Mouse (Mus musculus) limb, embryonic 15.5 days (tissue): Measurements from ENCODE around the gene Slc50a1. TPM values are rescaled to one million over a fixed set of nuclear protein-coding genes. Genes with fewer than 3 reads are reported as not detected.

ENCODE experiments used
- ATAC-seq: fragments of 200-750 bp; cut with Nextera tagmentation; 2 replicates; pipeline ENCODE4 v1.8.0; 2017; ENCODE audit warnings: low read depth, moderate TSS enrichment; ENCODE audit not compliant: insufficient number of reproducible peaks, low FRiP score, low TSS enrichment
- H3K27ac ChIP-seq: fragments of 300-500 bp; sonication (generic); 2 replicates; pipeline ENCODE4 v1.5.1; 2015; ENCODE audit warnings: moderate library complexity, mild to moderate bottlenecking, inconsistent platforms
- H3K27me3 ChIP-seq: fragments of 300-500 bp; sonication (generic); 2 replicates; pipeline ENCODE4 v1.6.1; 2015; ENCODE audit warnings: inconsistent platforms
- H3K36me3 ChIP-seq: fragments of 300-500 bp; sonication (generic); 2 replicates; pipeline ENCODE4 v1.6.1; 2015; ENCODE audit warnings: inconsistent platforms
- H3K4me1 ChIP-seq: fragments of 300-500 bp; sonication (generic); 2 replicates; pipeline ENCODE4 v1.6.1; 2015; ENCODE audit warnings: inconsistent platforms
- H3K4me2 ChIP-seq: fragments of 300-500 bp; sonication (generic); 2 replicates; pipeline ENCODE4 v1.6.1; 2015; ENCODE audit warnings: mild to moderate bottlenecking, inconsistent platforms
- H3K4me3 ChIP-seq: fragments of 300-500 bp; sonication (generic); 2 replicates; pipeline ENCODE4 v1.5.1; 2015; ENCODE audit warnings: mild to moderate bottlenecking, inconsistent platforms
- H3K9ac ChIP-seq: fragments of 300-500 bp; sonication (generic); 2 replicates; pipeline ENCODE4 v1.6.1; 2015; ENCODE audit warnings: inconsistent platforms
- H3K9me3 ChIP-seq: fragments of 300-500 bp; sonication (generic); 2 replicates; pipeline ENCODE4 v1.6.1; 2016; ENCODE audit warnings: inconsistent platforms
- WGBS: fragments of 180-500 bp; shearing (Covaris S2); methylation state at CpG from one replicate; pipeline ENCODE4 v1.1.7; 2015; 5-methylcytosine and 5-hydroxymethylcytosine counted together
- polyA plus RNA-seq: library from polyadenylated mRNA; unstranded; fragments of >200 nt; fragmentation: Nextera tagmentation; extraction: Ambion mirVana; gene quantifications from 2 replicates; pipeline ENCODE4 v1.2.1, GENCODE M21; 2015

Slc50a1 gene
- polyA plus RNA-seq, 1 experiment from 2014 or later = 92.8 TPM

GRCm38 (mm10) chr3:89242331-89242895 is 28.0 kb downstream of the Slc50a1 start:
- Histone ChIP-seq H3K36me3 (peaks cover 35% of the 10 kb centered on the region), H3K4me1 (peaks cover 34% of the 10 kb centered on the region), H3K4me2 (no peak overlapping the region), H3K27me3 (no peaks in the 10 kb centered on the region), H3K9ac (no peak overlapping the region), H3K4me3 (no peak overlapping the region), H3K9me3 (no peaks in the 10 kb centered on the region), H3K27ac (no peak overlapping the region)
- ATAC-seq = no peak
- 71% methylated on average over 9 of the region's 9 CpGs for WGBS

- Histone ChIP-seq H3K9ac (no peak overlapping the region), H3K4me2 (no peak overlapping the region), H3K27ac (no peak overlapping the region), H3K4me3 (no peak overlapping the region), H3K4me1 (peaks cover 6% of the 10 kb centered on the region), H3K9me3 (no peaks in the 10 kb centered on the region), H3K36me3 (peaks cover 59% of the 10 kb centered on the region), H3K27me3 (no peaks in the 10 kb centered on the region)
- 61% methylated on average over 12 of the region's 12 CpGs for WGBS
- no peak; the same call in 1 of the 2 replicates for ATAC-seq
Observed at GRCm38 (mm10) chr3:89238494-89238893, 31.9 kb downstream of the Slc50a1 start.

- Histone ChIP-seq H3K27ac (no peak overlapping the region), H3K9ac (no peak overlapping the region), H3K36me3 (peaks cover 59% of the 10 kb centered on the region), H3K9me3 (no peaks in the 10 kb centered on the region), H3K27me3 (no peaks in the 10 kb centered on the region), H3K4me2 (no peak overlapping the region), H3K4me3 (no peak overlapping the region), H3K4me1 (peaks cover 3% of the 10 kb centered on the region; the same call in 1 of the 2 replicates)
- 93% methylated on average over 21 of the region's 21 CpGs for WGBS
- ATAC-seq = no peak
Observed at GRCm38 (mm10) chr3:89237682-89238081, 32.7 kb downstream of the Slc50a1 start.

GRCm38 (mm10) chr3:89236516-89236915 is 33.9 kb downstream of the Slc50a1 start:
- Histone ChIP-seq H3K9ac (no peak overlapping the region), H3K4me1 (peaks cover 3% of the 10 kb centered on the region; the same call in 1 of the 2 replicates), H3K4me3 (no peak overlapping the region), H3K4me2 (no peak overlapping the region), H3K36me3 (peaks cover 52% of the 10 kb centered on the region), H3K27me3 (no peaks in the 10 kb centered on the region), H3K27ac (no peak overlapping the region), H3K9me3 (no peaks in the 10 kb centered on the region)
- no peak for ATAC-seq
- 91% methylated on average over 10 of the region's 10 CpGs for WGBS

- H3K4me3 ChIP-seq = no peak overlapping the region
- 74% methylated on average over 14 of the region's 14 CpGs for WGBS
- H3K4me1 ChIP-seq = peaks cover 7% of the 10 kb centered on the region
- H3K9ac ChIP-seq = no peak overlapping the region
- H3K36me3 ChIP-seq = peaks cover 35% of the 10 kb centered on the region
- no peak overlapping the region for H3K4me2 ChIP-seq
- H3K27me3 ChIP-seq = no peaks in the 10 kb centered on the region
- no peak overlapping the region for H3K27ac ChIP-seq
- H3K9me3 ChIP-seq = no peaks in the 10 kb centered on the region
- ATAC-seq = no peak
Observed at GRCm38 (mm10) chr3:89233562-89234110, 36.7 kb downstream of the Slc50a1 start.

- Histone ChIP-seq H3K9me3 (no peaks in the 10 kb centered on the region), H3K27me3 (no peaks in the 10 kb centered on the region), H3K9ac (no peak overlapping the region), H3K4me3 (no peak overlapping the region), H3K27ac (no peak overlapping the region), H3K4me2 (no peak overlapping the region), H3K4me1 (peaks cover 14% of the 10 kb centered on the region), H3K36me3 (peaks cover 26% of the 10 kb centered on the region)
- 61% methylated on average over 5 of the region's 6 CpGs for WGBS
- ATAC-seq = no peak
Observed at GRCm38 (mm10) chr3:89232614-89233013, 37.8 kb downstream of the Slc50a1 start.

- Histone ChIP-seq H3K36me3 (peaks cover 21% of the 10 kb centered on the region), H3K4me1 (peaks cover 22% of the 10 kb centered on the region), H3K4me3 (no peak overlapping the region), H3K9me3 (no peaks in the 10 kb centered on the region), H3K4me2 (no peak overlapping the region), H3K27ac (no peak overlapping the region), H3K27me3 (no peaks in the 10 kb centered on the region), H3K9ac (no peak overlapping the region)
- ATAC-seq = no peak
- 70% methylated on average over 16 of the region's 16 CpGs for WGBS
Observed at GRCm38 (mm10) chr3:89231772-89232275, 38.5 kb downstream of the Slc50a1 start.

GRCm38 (mm10) chr3:89231345-89231744 is 39.0 kb downstream of the Slc50a1 start:
- Histone ChIP-seq H3K27ac (no peak overlapping the region), H3K4me3 (no peak overlapping the region), H3K36me3 (peaks cover 17% of the 10 kb centered on the region), H3K27me3 (no peaks in the 10 kb centered on the region), H3K4me1 (peaks cover 27% of the 10 kb centered on the region), H3K9ac (no peak overlapping the region), H3K4me2 (no peak overlapping the region), H3K9me3 (no peaks in the 10 kb centered on the region)
- no peak for ATAC-seq
- WGBS = 62% methylated on average over 7 of the region's 7 CpGs

GRCm38 (mm10) chr3:89230561-89230960 is 39.8 kb downstream of the Slc50a1 start:
- no peak overlapping the region for H3K9ac ChIP-seq
- H3K36me3 ChIP-seq = peaks cover 16% of the 10 kb centered on the region
- no peak overlapping the region for H3K4me2 ChIP-seq
- no peaks in the 10 kb centered on the region for H3K27me3 ChIP-seq
- H3K27ac ChIP-seq = no peak overlapping the region
- H3K4me1 ChIP-seq = peaks cover 35% of the 10 kb centered on the region
- 88% methylated on average over 2 of the region's 2 CpGs for WGBS
- H3K4me3 ChIP-seq = no peak overlapping the region
- no peak for ATAC-seq
- no peaks in the 10 kb centered on the region for H3K9me3 ChIP-seq

- H3K27ac ChIP-seq = no peak overlapping the region
- H3K9ac ChIP-seq = no peak overlapping the region
- WGBS = 59% methylated on average over 4 of the region's 4 CpGs
Observed at GRCm38 (mm10) chr3:89229276-89229675, 41.1 kb downstream of the Slc50a1 start.

GRCm38 (mm10) chr3:89228836-89229235 is 41.5 kb downstream of the Slc50a1 start, which contains the start of gene Muc1:
TSS of gene Muc1 (plus strand) at chr3:89229057.
- ATAC-seq = no peak
- Histone ChIP-seq H3K27me3 (no peaks in the 10 kb centered on the region), H3K4me3 (peak within 1 kb of the TSS; percentile 43), H3K4me1 (peaks cover 33% of the 10 kb centered on the region), H3K4me2 (peak within 1 kb of the TSS; percentile 64), H3K9ac (no peak within 1 kb of the TSS), H3K9me3 (no peaks in the 10 kb centered on the region), H3K36me3 (peaks cover 18% of the 10 kb centered on the region), H3K27ac (peak within 1 kb of the TSS; percentile 78)
- WGBS = 35% methylated on average over 10 of the region's 10 CpGs

More at GRCm38 (mm10) chr3:89229276-89229675, 41.1 kb downstream of the Slc50a1 start:
- no peaks in the 10 kb centered on the region for H3K9me3 ChIP-seq
- ATAC-seq = no peak
- H3K36me3 ChIP-seq = peaks cover 19% of the 10 kb centered on the region
- H3K4me2 ChIP-seq = no peak overlapping the region
- H3K4me3 ChIP-seq = no peak overlapping the region
- H3K4me1 ChIP-seq = peaks cover 33% of the 10 kb centered on the region
- no peaks in the 10 kb centered on the region for H3K27me3 ChIP-seq

GRCm38 (mm10) chr3:89228180-89228549 is 42.2 kb downstream of the Slc50a1 start:
- H3K4me3 ChIP-seq = peak overlapping the region; percentile 43
- no peaks in the 10 kb centered on the region for H3K27me3 ChIP-seq
- no peak overlapping the region for H3K9ac ChIP-seq
- H3K4me1 ChIP-seq = peaks cover 33% of the 10 kb centered on the region
- peaks cover 21% of the 10 kb centered on the region for H3K36me3 ChIP-seq
- no peaks in the 10 kb centered on the region for H3K9me3 ChIP-seq
- peak overlapping the region; percentile 78 for H3K27ac ChIP-seq
- no peak for ATAC-seq
- WGBS = under 1% methylated on average over 19 of the region's 20 CpGs
- peak overlapping the region; percentile 64 for H3K4me2 ChIP-seq
